Mouse (Mus musculus) spleen, postnatal 14 days (tissue): ENCODE measurements around the gene Tbxas1.
A peak's percentile ranks its signal among the peaks of the same experiment; 100 is the strongest.

Experiments used
- DNase-seq, 2 experiments: peaks; one replicate each; pipeline ENCODE4 v3.0.0; 2021 to 2022; ENCODE audit warnings: low spot score in 2 of 2

Tbxas1 gene

GRCm38 (mm10) chr6:38922517-38922916 lies 47.3 kb downstream of the Tbxas1 start:
- no peak for DNase-seq

- DNase-seq = no peak
These were observed 48.2 kb downstream of the Tbxas1 start for GRCm38 (mm10) chr6:38923450-38923849.

GRCm38 (mm10) chr6:38923870-38924817 lies 48.9 kb downstream of the Tbxas1 start:
- peak; percentile 42 to 51 for DNase-seq

- no peak for DNase-seq
These were observed 50.5 kb downstream of the Tbxas1 start for GRCm38 (mm10) chr6:38925719-38926118.

GRCm38 (mm10) chr6:38926135-38926962 lies 51.1 kb downstream of the Tbxas1 start:
- no peak for DNase-seq

GRCm38 (mm10) chr6:38926963-38927361 lies 51.8 kb downstream of the Tbxas1 start:
- no peak for DNase-seq

GRCm38 (mm10) chr6:38928489-38928888 lies 53.3 kb downstream of the Tbxas1 start:
- DNase-seq = no peak

GRCm38 (mm10) chr6:38936009-38936408 lies 60.8 kb downstream of the Tbxas1 start:
- DNase-seq = no peak

GRCm38 (mm10) chr6:38938421-38938820 lies 63.2 kb downstream of the Tbxas1 start:
- DNase-seq = no peak

- DNase-seq = no peak
These were observed 63.9 kb downstream of the Tbxas1 start for GRCm38 (mm10) chr6:38939096-38939495.

- DNase-seq = no peak
These were observed 65.8 kb downstream of the Tbxas1 start for GRCm38 (mm10) chr6:38941016-38941415.

- DNase-seq = no peak
These were observed 67.6 kb downstream of the Tbxas1 start for GRCm38 (mm10) chr6:38942771-38943170.

- no peak for DNase-seq
These were observed 69.2 kb downstream of the Tbxas1 start for GRCm38 (mm10) chr6:38944392-38944791.

GRCm38 (mm10) chr6:38944826-38945225 lies 69.6 kb downstream of the Tbxas1 start:
- DNase-seq = no peak

GRCm38 (mm10) chr6:38945681-38946080 lies 70.5 kb downstream of the Tbxas1 start:
- no peak for DNase-seq

- no peak for DNase-seq
These were observed 72.1 kb downstream of the Tbxas1 start for GRCm38 (mm10) chr6:38947282-38947681.

GRCm38 (mm10) chr6:38949683-38950161 lies 74.5 kb downstream of the Tbxas1 start:
- no peak for DNase-seq

- DNase-seq = no peak
These were observed 75.1 kb downstream of the Tbxas1 start for GRCm38 (mm10) chr6:38950341-38950740.

GRCm38 (mm10) chr6:38950838-38951237 lies 75.6 kb downstream of the Tbxas1 start:
- DNase-seq = no peak

GRCm38 (mm10) chr6:38956641-38957040 lies 81.4 kb downstream of the Tbxas1 start:
- no peak for DNase-seq

- DNase-seq = no peak
These were observed 82.0 kb downstream of the Tbxas1 start for GRCm38 (mm10) chr6:38957246-38957645.

- no peak for DNase-seq
These were observed 84.3 kb downstream of the Tbxas1 start for GRCm38 (mm10) chr6:38959502-38959901.
